Mouse (Mus musculus): ENCODE measurements at regions not wholly inside any gene's neighbourhood (a gene's known extent, or its start where the extent isn't known, plus 50 kb on each side); places are given as distances from the start of the nearest gene placed in this dataset.

DNA sequence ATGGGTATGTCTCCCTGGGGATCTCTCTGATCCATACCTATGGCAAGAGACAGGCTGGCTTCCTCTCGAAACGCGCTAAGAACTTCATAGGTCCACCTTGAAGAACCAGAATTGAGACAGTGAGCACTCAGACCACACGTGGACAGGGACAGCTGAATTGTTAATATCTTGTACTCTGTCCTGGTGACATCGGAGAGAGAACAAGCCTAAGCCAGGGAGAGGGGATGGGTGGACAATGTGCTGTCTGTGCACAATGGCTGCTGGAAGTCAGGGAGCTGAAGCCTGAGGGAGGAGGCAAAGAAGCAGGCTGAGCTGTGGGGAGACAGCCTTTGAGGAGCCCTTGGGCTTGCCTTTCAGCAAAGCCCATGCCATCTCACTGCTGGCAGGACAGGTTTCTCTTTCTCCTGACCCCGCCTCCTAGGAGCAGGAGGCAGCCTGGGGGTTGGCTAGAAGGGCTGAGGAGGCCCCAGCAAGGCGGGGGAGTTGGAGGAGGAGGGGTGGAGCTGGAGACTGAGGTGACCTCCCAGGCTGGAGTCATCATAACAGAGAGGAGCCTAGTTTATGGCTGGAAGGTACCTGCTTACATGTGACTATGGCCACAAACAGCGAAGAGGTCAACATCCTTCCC lies 238.6 kb upstream of the Stt3b start:
- no peak for DNase-seq (ENCODE audit: low spot score)

DNA sequence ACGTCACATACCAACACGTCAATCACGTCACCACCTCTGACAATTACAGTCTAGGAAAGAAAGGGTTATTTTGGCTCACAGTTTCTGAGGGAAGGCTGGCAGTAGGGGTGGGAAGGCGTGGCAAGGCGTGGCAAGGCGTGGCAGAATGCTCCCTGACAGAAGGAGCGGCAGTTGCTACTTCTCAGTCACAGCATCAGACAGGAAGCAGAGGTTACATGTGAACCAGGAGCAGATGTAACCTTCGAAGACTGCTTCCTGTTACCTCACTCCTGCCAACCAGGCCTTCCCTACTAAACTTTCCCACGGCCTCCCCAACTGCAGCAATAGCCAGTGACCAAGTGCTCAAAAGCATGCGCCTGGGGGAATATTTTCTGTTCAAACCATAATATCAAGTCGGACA lies 240.9 kb upstream of the Stt3b start:
- no peak for DNase-seq (ENCODE audit: low spot score)

DNA sequence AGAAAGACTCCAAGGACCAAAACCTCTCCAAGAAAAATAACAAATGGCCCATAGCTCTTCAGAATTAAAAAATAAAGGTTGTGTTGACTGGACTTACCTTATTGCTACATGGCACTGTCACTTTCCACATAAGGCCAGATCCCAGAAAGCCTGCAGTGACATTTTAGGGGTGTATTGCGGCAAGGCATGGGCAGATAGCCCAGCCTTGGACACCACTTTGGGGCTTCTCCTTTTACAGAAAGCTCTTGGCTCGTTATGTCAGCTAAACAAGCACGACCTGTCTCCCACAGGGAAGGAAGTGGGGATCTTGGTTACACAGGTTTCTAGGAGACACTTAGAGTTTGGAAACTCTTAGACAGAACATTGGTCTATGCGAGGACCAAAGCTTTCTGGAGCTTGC lies 241.3 kb upstream of the Stt3b start:
- no peak for DNase-seq (ENCODE audit: low spot score)

DNA sequence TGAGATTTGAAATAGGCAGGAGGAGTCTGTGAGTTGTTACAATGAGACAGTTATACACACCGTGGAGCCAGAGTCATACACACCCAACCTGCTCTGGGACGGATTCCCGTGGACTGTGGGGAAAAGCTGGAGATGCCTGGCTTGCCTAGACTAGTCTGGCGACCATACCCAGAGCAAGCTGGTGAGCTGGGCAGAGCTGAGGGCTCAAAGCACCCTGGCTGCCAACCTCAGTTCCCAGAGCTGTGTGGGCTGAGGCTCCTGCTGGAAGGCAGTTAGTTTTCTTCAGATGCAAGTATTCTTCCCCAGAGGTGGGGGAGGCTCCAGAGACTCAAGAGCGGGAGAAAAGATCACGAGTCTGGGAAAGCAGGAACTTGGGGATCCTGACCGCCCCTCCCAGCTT lies 247.9 kb upstream of the Stt3b start:
- DNase-seq (ENCODE audit: low spot score): no peak

DNA sequence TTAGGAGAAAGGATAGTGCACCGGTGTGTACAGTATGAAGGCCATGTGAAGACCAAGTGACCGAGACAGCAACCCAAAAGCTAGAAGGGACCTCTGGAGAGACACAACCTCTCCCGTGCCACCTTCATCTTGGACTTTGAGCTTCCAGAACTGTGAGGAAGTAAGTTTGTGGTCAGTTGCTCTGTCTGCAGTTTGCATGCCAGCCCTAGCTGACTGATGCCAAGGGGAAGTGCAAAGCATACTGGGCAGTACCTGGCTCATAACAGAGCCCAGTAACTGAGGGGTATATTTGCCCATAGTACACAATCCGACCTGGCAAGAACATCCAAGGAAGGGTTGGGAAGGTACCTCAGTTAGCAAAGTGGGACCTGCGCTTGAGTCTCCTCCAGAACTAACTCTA lies 249.3 kb upstream of the Stt3b start:
- no peak for DNase-seq (ENCODE audit: low spot score)

DNA sequence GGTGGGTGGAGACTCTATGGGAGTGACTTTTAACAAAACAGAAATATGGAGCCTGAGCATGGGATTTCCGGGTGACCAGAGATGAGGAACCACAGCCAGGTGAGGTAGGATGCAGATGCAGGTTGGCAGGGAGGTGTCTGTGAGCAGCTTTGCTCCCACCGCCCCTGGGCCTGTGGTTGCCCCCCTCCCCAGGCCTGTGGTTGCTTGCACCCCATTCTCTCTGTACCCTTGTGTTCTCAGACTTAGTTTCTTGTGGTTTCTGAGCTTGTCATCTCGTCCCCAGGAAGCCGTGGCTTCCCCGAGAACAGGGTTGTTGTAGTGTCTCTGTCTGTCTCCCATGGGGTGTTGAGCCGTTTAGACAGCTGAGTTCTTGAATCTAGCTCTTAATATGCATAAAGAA lies 251.0 kb upstream of the Stt3b start:
- no peak for DNase-seq (ENCODE audit: low spot score)

DNA sequence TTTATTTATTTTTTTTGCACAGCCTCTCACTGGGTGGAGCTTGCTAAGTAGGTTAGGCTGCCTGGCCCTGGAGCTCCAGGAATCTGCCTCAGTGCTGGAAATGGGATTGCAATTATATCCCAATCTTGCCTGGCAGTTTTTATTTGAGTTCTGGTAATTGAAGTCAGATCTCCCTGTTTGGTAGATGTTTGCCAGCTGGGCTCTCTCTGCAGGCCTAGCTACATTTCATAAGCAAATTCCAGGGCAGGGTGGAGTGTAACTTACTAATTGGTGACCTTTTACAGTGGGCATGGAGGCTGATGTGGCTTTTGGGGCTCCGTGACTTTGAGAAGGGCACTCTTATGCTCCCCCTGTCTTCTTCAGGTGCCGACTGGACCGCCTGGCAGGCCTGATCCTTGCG lies 252.6 kb upstream of the Stt3b start:
- no peak for DNase-seq (ENCODE audit: low spot score)

DNA sequence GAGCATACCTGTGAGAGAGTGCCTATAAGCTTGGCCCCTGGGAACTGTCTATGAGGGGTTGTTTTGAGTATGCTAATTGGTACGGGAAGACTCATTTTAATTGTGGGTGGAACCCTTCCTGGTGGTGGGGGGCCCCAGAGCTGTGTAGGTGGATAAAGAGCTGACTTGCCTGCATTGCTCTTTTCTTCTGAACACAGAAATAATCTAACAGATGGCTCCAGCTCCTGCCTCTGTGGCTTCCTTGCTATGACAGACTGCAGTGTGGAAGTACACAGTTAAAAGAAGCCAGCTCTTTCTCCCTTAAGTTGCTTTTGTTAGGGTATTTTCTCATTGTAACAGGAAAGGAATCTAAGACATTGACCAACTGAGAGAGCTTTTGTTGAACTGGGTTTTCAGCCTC lies 254.1 kb upstream of the Stt3b start:
- no peak for DNase-seq (ENCODE audit: low spot score)

DNA sequence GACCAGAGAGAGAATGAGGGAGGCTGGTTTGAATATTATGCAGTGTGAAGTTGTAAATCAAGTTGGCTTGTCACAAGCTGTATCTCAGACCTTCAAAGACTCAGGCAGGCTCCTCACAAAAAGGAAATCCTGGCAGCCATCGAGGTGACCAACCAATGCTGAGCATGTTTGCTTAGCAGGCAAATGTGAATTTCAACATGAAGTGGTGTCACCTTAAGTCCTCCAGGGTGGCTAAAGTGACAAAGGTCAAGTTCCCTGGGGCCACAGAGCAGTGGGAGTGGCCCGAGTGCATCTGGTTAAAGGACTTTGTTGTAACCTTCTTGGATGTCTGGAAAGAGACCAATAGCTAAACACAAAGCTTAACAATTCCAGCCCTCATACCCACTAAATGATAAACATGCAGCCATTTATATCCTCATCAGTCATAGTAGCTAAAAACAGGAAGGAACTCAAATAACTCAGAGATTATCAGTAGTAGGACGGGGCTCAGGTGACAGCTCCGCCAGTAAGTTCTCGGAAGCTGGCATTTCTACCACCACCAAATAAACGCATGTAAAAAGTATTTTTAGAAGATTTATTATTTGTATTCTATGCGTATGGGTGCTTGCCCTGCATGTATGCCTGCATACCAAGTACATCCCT lies 258.6 kb upstream of the Stt3b start:
- DNase-seq (ENCODE audit: low spot score): no peak

DNA sequence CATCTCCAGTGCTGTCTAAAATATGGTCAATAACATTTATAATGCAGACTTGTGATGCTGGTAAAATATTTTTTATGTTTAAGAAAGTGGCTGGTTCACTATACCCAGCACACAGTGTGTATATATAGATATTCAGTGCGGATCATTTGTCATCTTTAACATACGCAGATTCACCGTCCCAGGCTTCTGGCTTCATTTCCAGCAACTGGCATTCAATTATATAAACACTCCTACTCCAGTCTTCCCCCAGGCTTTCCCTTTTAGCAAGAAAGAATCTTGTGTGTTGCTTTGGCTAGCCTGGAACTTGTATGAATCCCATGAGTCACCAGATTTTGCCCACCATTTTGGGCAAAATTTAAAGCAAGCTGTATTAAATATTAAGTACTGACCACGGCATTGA lies 260.8 kb upstream of the Stt3b start:
- DNase-seq (ENCODE audit: low spot score): no peak

DNA sequence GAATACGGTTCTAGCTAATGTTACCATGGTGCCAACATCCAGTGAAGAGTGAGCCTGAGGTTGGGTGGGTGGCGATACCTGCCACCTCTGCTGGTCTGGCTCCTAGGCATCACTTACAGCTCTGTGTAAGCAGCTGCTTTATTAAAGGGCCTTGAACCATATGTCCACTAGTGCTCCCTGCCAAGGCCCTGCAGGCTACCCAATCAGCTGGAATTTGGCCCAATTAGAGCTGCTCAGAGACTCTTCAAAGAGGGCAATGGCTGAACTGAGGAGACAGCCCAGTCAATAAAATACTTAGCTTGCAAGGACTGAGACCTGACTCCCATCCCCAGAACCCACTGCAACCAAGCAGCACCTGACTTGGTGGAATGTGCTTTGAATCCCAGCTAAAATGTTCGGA lies 270.9 kb upstream of the Stt3b start:
- no peak for DNase-seq (ENCODE audit: low spot score)

DNA sequence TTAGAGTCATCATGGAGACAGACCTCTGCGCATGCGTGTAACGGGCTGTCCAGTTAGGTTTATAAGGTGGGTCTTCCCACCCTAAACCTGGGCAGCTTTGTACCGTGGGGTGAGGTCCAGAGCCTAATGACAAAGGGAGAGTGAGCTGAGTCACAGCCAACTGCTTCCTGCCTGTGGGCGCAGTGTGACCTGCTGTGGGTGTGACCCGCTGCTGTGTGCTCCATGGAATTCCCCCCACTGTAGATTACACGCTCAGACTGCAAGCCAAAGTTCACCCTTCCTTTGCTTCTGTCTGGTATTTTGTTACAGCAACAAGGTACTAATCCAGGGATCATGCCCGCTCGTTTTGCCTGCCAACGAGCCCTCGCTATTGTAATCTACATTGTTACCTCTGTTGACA lies 273.3 kb upstream of the Stt3b start:
- no peak for DNase-seq (ENCODE audit: low spot score)

DNA sequence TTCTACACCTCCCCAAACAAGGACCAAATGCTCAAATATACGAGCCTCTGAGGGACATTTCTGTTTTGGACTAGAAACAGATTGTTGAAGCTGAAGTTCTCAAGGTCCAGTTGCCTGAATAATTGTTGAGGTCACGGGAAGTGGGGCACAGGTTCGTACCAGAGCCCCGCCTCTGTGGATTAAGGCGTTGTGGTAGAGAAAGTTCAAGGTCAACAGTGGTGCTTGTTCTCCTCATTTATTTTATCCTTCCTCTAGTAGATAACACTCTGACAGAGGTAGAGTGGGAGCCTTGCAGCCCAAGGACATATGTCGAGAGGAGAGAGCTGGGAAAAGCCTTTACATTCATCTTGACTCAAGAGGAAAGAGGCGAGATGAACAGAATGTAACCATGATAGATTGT lies 274.7 kb upstream of the Stt3b start:
- DNase-seq (ENCODE audit: low spot score): no peak

DNA sequence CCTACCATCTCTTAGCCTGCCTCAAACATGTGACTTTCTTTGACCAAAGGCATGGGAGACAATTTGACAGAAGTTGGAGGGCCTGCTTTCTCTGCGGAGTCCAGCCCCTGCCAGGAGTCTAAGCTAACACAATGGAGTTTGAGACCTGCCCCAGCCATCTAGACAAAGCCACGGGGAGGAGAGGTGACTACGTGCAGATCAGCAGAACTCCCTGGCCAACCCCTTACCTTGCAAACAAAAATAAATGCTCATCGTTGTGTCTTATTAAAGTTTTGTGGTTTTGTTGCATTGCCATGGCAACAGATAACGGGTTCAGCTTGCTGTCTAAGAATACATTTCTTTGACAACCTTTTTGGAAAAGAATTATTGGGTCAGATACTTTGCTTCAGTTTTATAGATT lies 282.2 kb upstream of the Stt3b start:
- DNase-seq (ENCODE audit: low spot score): no peak

DNA sequence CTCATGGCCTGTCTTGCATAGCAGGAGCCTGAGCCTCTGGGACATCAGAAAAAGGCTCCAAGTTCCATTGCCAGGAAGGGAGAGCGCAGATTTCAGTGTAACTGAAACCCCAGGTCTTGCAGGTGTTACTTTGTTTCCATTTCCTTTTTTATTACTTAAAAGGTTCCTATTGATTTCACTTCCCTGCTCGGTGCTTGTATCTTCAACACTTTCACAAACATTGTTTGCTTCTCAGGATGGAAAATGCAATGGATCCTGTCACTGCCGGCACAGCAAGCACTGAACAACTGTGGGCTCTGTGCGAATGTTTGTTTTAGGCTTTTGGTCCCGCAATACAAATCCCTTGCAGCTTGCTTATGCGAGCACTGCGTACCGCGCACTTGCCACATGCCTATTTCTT lies 290.0 kb upstream of the Stt3b start:
- DNase-seq (ENCODE audit: low spot score): no peak

DNA sequence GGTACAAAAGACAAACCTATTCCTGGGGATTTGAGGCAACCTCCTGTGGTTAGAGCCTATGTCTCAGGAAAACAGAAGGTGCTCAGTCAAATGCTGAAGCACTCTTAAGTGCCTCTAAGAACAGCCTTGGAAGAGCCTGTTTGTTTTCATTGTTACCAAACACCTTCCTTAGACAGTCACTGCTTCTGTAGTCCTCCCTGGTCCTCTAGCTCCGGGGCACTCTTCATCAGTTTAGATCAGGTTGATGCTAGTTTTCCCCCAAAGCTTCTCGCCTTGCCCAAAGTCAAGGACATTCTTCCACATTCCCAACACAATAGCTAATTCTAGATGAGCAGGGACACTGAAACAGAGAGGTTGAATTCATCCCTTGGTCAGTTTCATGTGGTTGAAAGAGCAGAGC lies 290.6 kb upstream of the Stt3b start:
- DNase-seq (ENCODE audit: low spot score): no peak

DNA sequence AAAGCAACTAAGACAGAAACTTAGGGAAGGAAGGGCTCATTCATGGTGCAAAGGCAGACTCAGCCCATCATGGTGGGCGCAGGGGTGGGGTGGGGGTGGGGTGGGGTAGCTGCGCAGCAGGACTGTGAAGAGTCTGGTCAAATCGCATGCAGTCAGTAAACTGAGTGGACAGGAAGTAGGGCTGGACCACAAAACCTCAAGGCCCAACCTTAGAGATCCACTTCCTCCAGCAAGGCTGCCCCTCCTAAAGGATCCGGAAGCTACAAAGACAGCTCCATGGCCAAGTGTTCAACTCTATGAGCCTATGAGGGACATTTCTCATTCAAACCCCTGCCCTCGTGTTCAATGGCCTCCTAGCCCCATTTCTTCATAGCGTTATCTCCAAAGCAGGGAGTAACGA lies 292.6 kb upstream of the Stt3b start:
- DNase-seq (ENCODE audit: low spot score): no peak

DNA sequence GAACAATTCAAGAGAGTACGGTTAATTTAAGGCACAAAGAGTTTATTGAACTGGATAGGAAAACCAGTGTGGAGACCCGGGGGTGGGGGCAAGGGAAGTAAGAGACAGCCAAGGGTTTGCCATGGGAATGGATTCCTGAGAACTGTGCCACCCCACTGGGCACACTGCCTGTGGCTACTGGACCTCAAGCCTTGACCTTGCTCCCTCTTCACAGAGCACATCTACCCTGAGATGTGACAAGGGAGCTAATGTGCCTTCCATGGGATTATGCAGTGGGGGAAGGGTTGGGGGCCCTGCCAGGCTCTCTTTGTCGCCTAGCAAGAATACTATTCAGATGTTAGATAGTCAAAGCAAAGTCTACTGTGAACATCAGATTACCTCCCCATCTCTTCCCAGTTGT lies 294.2 kb upstream of the Stt3b start:
- DNase-seq (ENCODE audit: low spot score): no peak

DNA sequence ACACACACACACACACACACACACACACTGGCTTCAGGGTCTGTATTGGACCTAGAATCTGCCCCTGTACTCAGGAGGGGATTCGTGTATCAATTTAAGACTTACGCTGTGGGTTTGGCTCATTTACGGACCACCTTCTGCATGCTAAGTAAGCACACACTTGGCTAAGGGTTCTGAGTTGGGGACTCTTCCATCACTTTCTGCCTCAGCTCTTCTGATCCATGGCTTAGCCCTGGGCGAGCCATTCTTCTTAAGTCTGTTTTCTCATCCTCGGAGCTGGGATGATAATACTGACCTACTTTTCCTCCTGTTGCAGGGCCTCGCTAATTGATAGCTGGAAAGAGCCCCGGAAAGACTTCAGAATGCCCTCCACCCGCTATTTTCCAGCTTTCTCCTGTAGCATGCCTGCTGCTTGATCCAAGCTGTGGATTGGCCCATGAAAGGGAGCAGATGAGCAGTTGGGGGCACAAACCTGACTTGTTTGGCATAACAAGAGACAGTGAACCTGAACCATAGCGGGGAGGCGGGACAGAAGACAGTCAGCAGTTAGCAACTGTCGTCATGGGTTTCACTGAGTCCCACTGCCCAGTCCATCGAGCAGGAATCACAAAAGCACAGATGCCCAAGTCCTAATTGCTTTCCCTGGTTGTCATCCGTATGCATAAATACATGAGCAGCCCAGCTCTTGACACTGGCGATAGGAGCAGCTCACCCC lies 294.9 kb upstream of the Stt3b start:
- no peak for DNase-seq (ENCODE audit: low spot score)

DNA sequence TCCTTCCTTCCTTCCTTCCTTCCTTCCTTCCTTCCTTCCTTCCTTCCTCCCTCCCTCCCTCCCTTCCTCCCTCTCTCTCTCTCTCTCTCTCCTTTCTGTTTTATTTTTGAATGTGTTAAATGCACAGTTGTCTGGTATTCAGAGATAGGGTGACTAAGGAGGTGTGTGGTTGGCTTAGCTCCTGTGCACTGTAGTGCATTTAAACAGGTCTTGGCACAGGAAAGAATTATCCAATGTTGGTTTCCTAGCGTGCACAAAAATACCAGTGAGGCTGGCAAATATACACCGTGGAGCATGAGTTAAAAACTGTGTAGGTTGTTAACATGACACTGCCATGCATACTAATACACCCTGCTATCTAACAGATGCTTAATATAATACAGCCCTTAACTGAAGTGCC lies 297.7 kb upstream of the Stt3b start:
- DNase-seq (ENCODE audit: low spot score): no peak

DNA sequence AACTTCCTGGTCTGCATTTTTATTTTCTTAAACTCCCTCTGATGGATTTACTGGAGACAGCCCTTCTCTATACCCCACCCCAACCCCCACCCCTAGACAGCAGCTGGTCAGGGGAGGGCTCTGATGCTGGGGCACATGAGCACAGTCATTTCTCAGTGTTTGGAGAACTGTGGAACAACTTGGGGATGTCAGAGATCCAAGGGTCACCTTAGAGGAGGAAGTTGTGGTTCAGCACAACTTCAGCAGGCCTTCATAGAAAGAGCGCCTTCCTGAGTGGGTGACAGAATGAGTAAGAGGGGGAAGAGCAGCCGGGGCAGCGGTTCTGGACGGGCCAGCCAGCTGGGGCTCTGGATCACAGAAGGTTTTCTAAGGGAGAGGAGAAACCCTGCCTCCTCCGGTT lies 298.2 kb upstream of the Stt3b start:
- no peak for DNase-seq (ENCODE audit: low spot score)

DNA sequence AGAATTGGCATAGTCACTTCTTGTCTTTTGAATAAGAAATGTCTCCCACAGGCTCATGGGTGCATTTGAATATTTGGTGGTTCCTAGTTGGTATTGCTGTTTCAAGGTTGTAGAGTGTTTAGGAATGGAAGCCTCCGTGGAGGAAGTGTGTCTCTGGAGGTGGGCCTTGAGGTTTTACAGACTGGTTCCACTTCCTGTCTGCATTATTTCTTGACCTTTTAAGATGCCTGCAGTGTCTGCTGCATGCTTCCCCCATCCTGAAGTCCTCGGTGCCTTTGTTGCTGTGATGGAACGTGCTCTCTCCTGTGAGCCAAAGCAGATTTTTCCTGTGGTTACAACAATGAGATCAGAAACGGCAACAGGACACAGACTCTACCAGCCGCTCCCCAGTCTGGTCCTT lies 299.4 kb upstream of the Gadl1 start:
- DNase-seq (ENCODE audit: low spot score): no peak

DNA sequence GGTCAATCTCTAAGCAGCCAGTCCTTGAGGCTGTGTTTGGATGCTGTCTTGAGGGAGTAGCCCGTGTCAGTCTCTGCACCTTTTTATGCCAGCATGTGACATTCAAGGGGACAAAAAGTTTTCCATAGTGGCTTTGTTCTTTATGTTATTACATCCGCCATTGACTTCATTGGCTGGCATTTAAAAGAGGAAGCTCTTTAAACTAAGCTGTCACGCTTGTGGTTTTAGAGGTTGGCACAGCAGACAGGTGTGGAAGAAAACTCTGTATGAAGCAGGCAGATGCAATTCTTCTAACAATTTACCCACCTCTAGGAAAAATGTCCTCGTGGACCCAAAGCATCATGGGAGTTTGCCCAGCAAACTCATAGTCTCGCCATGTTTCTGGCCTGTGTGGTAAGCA lies 297.5 kb upstream of the Gadl1 start:
- DNase-seq (ENCODE audit: low spot score): no peak

DNA sequence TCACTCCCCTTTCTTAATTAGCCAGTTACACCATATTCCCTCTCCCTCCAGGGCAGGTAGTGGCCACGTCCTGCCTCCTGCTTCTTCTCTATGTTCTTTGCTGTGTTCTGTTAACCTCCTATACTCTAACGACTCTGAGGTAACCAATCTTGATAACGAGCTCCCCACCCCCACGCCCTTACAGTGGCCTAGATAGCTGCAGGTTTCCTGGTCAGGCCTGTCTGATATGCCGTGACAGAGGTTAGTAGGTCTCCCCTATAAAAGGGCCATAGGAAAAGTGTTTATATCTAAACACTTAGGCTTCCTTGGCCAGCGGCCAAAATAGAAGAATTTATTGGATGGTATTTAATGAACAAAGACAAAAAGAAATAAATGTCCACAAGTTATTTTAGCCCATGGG lies 296.3 kb upstream of the Gadl1 start:
- DNase-seq (ENCODE audit: low spot score): no peak

Measured in testis, postnatal 14 days (tissue).